In the genomic region with DNA sequence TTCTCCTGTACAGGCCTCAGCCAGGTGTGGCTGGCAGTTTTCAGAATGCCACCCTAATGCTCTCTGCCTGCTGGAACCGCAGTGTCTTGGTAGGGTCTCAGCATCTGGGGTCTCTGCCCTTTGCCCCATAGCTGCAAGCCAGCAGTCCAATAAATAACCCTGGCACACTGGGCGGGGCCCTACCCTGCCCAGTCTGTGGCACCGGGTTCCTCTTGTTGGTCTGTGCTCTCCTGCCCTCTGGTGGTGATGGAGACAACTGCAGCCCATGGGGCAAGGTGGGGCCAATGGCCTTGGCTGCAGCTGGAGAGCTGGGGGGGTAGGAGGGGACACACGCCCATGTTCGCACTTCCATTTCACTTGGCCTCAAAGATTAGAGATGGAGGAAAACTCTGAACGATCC, we compare ENCODE assay signal across 8 mouse cellular contexts.
DNase-seq lines count a peak whose midpoint lies in the region; ATAC-seq lines count a peak whose summit lies in the region.

No protein-coding gene starts in this region.

- no peak overlapping the region for H3K4me3 ChIP-seq in forebrain, embryonic 16.5 days (replicated peaks; ENCODE audit: low read length)
- no peak overlapping the region for H3K4me3 ChIP-seq in hindbrain, embryonic 13.5 days

- no peaks in the 10 kb centered on the region for H3K36me3 ChIP-seq in forebrain, embryonic 16.5 days (ENCODE audit: control insufficient read depth, insufficient read depth)
- H3K36me3 ChIP-seq in hindbrain, embryonic 13.5 days, result peaks cover 7% of the 10 kb centered on the region

- no peaks in the 10 kb centered on the region for H3K9me3 ChIP-seq in forebrain, embryonic 16.5 days (ENCODE audit: control insufficient read depth, low read length)
- no peaks in the 10 kb centered on the region for H3K9me3 ChIP-seq in hindbrain, embryonic 13.5 days

- peak; percentile 78 for ATAC-seq in forebrain, embryonic 16.5 days
- ATAC-seq in hindbrain, embryonic 13.5 days (ENCODE audit: low FRiP score), result peak; percentile 47; the same call in 1 of the 2 replicates

- 27% methylated on average over 6 of the region's 6 CpGs for WGBS in forebrain, embryonic 16.5 days
- 29% methylated on average over 6 of the region's 6 CpGs for WGBS in hindbrain, embryonic 13.5 days

- no peak overlapping the region for H3K4me2 ChIP-seq in forebrain, embryonic 16.5 days (ENCODE audit: low read length)
- H3K4me2 ChIP-seq in hindbrain, embryonic 13.5 days, result no peak overlapping the region

- no peaks in the 10 kb centered on the region for H3K27me3 ChIP-seq in forebrain, embryonic 16.5 days (replicated peaks; ENCODE audit: control insufficient read depth, insufficient read depth, low read length)
- H3K27me3 ChIP-seq in hindbrain, embryonic 13.5 days, result no peaks in the 10 kb centered on the region

- peak; percentile 66 for DNase-seq in Muller cell, postnatal 12 days (ENCODE audit: inconsistent ontology term)
- peak; percentile 85 for DNase-seq in cerebellum, adult 11-12 months
- DNase-seq in layer of hippocampus, postnatal 14 days (ENCODE audit: low spot score in 2 of 2), result peak; percentile 83 to 84
- peak; percentile 87 for DNase-seq in lung, postnatal 36 days
- DNase-seq in retina, postnatal 7 days (ENCODE audit: low read depth, low spot score), result peak; percentile 69
- peak; percentile 67 to 73 for DNase-seq in thymus, postnatal 36 days

- peaks cover 30% of the 10 kb centered on the region for H3K4me1 ChIP-seq in forebrain, embryonic 16.5 days (replicated peaks; ENCODE audit: control insufficient read depth, insufficient read depth, low read length)
- peaks cover 31% of the 10 kb centered on the region for H3K4me1 ChIP-seq in hindbrain, embryonic 13.5 days (replicated peaks)

- H3K27ac ChIP-seq in forebrain, embryonic 16.5 days (ENCODE audit: low read length), result peak overlapping the region; percentile 62
- no peak overlapping the region for H3K27ac ChIP-seq in hindbrain, embryonic 13.5 days

- H3K9ac ChIP-seq in forebrain, embryonic 16.5 days (replicated peaks; ENCODE audit: low read depth, low read length), result no peak overlapping the region
- no peak overlapping the region for H3K9ac ChIP-seq in hindbrain, embryonic 13.5 days
